In the genomic region with DNA sequence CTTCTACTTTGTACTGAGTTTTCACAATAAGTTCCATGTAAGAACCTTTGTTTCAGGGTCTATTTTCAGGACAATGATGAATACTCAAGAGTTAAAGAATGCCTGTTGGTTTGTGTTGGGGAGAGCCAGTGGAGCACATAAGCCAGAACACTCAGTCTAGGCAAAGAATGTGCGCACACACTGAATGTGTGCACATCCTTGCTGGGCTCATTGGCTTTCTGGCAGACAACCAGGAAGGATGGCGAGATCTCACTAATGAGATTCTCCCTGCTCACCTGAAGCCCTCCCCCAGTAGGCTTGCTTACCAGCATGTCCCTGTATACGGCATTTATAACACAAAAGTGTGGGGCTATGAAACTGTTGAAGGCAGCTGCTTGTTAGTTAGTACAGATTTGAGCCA, we compare ENCODE assay signal across 20 mouse cellular contexts.
"Had no signal": no experiment of that assay in that cellular context is flagged by ENCODE, and none has a peak within 500 bp of the region (broad histone marks: within the 10 kb centered on the region; RNA-seq: fewer than 3 reads in every experiment).

No protein-coding gene starts in this region.

- ATAC-seq: liver, postnatal 0 days; lung, postnatal 0 days had no signal

- H3K4me3 ChIP-seq: layer of hippocampus, adult 2 months; limb, embryonic 12.5 days; limb, embryonic 15.5 days; myocyte; neural tube, embryonic 13.5 days; stomach, embryonic 15.5 days had no signal

- H3K4me2 ChIP-seq: limb, embryonic 12.5 days; limb, embryonic 15.5 days; liver, embryonic 11.5 days; lung, embryonic 14.5 days; neural tube, embryonic 13.5 days; stomach, embryonic 15.5 days had no signal

- H3K9ac ChIP-seq: limb, embryonic 12.5 days; limb, embryonic 15.5 days; liver, embryonic 14.5 days; liver, postnatal 0 days; lung, embryonic 14.5 days; neural tube, embryonic 13.5 days; stomach, embryonic 15.5 days had no signal

- H3K27me3 ChIP-seq: limb, embryonic 12.5 days; limb, embryonic 15.5 days; neural tube, embryonic 13.5 days; stomach, embryonic 15.5 days had no signal

- H3K9me3 ChIP-seq: limb, embryonic 12.5 days; limb, embryonic 15.5 days; neural tube, embryonic 13.5 days; stomach, embryonic 15.5 days had no signal

- H3K27ac ChIP-seq: layer of hippocampus, adult 2 months; limb, embryonic 12.5 days; limb, embryonic 15.5 days; liver, embryonic 14.5 days; macrophage; neural tube, embryonic 13.5 days; stomach, embryonic 15.5 days had no signal

- H3K36me3 ChIP-seq: limb, embryonic 12.5 days; limb, embryonic 15.5 days; neural tube, embryonic 13.5 days; stomach, embryonic 15.5 days had no signal

- H3K4me1 ChIP-seq: limb, embryonic 12.5 days; limb, embryonic 15.5 days; neural tube, embryonic 13.5 days; stomach, embryonic 15.5 days had no signal

- DNase-seq: kidney, adult 9 months; kidney, postnatal 14 days; layer of hippocampus, adult 9-11 months; liver, postnatal 0 days; lung, embryonic 14.5 days; midbrain, embryonic 14.5 days; retina, postnatal 1 day; right cerebral cortex, postnatal 25 days; spleen, adult 18-20 months; thymus, postnatal 25 days had no signal
